Mouse (Mus musculus): ENCODE data around the gene Gtf2ird1. TPM values are rescaled to one million over a fixed set of nuclear protein-coding genes. Genes with fewer than 3 reads are reported as not detected.
"Not testable (repeated sequence)": the region's sequence is repeated elsewhere in the genome, so short reads cannot be mapped to it uniquely, and the experiment has no call there.

Gtf2ird1 gene
- polyA plus RNA-seq, 1 experiment = 94.2 TPM

DNA sequence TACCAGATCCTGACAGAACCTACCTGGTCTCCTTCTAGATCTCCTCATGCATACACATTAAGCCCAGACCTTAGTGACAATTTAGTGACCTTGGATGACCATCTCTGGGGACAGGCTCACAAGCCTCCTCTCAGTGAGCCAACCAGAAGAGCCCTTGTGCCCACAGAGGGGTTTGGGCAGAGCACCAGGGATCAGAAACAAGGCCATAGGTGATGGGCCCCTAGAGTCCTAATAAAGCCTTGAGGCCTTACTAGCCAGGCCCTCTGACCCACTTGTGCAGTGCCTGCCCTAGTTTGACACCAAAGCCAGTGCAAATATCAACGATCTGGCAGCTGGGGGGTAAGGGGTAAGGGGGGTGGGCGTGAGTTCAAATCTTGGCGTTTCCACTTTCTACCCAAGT lies 1.9 kb upstream of the Gtf2ird1 start:
- Histone ChIP-seq H3K36me3 (ENCODE audit: control insufficient read depth, insufficient read depth, low read length, poor library complexity, severe bottlenecking) (no peaks in the 10 kb centered on the region), H3K27me3 (ENCODE audit: control insufficient read depth, insufficient read depth, low read length, poor library complexity, severe bottlenecking) (no peaks in the 10 kb centered on the region), H3K9ac (ENCODE audit: low read depth, poor library complexity, severe bottlenecking) (no peak overlapping the region), H3K9me3 (replicated peaks; ENCODE audit: control insufficient read depth, insufficient read depth, low read length, poor library complexity, severe bottlenecking) (no peaks in the 10 kb centered on the region), H3K27ac (ENCODE audit: insufficient read depth, low read length) (no peak overlapping the region), H3K4me3 (ENCODE audit: low read depth, low read length) (no peak overlapping the region), H3K4me1 (ENCODE audit: control insufficient read depth, insufficient read depth, low read length) (peaks cover 3% of the 10 kb centered on the region)
- TF ChIP-seq POLR2A (IDR thresholded peaks at IDR 0.05; ENCODE audit: insufficient read depth, low read length) (no peak), CTCF (IDR thresholded peaks at IDR 0.05; ENCODE audit: low read depth, low read length) (no peak), EP300 (IDR thresholded peaks at IDR 0.05; ENCODE audit: insufficient read depth, low read depth, low read length) (no peak)

DNA sequence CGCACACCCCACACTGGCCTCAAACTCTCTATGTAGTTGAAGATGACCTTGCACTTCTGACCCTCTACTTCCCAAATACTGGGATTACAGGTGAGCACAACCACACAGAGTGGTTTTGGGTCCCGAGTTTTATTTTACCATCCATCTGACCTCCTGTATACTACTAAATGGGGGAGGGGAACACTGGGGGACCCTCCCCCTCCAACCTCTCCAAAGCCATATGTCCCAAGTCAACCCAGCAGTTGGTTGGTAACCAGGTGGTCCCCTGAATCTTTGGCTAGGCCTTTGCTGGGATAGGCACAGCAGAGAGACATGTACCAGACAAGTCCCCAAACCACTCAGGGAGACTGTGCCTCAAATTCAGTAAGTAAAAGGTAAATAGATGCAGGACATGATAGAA lies 855 bp upstream of the Gtf2ird1 start:
- H3K4me3 ChIP-seq (ENCODE audit: low read depth, low read length) = no peak overlapping the region
- H3K4me1 ChIP-seq (ENCODE audit: control insufficient read depth, insufficient read depth, low read length) = peaks cover 3% of the 10 kb centered on the region
- no peaks in the 10 kb centered on the region for H3K27me3 ChIP-seq (ENCODE audit: control insufficient read depth, insufficient read depth, low read length, poor library complexity, severe bottlenecking)
- no peak for TF ChIP-seq POLR2A (IDR thresholded peaks at IDR 0.05; ENCODE audit: insufficient read depth, low read length)
- no peak for TF ChIP-seq EP300 (IDR thresholded peaks at IDR 0.05; ENCODE audit: insufficient read depth, low read depth, low read length)
- TF ChIP-seq CTCF (IDR thresholded peaks at IDR 0.05; ENCODE audit: low read depth, low read length) = no peak
- no peaks in the 10 kb centered on the region for H3K36me3 ChIP-seq (ENCODE audit: control insufficient read depth, insufficient read depth, low read length, poor library complexity, severe bottlenecking)
- no peak overlapping the region for H3K9ac ChIP-seq (ENCODE audit: low read depth, poor library complexity, severe bottlenecking)
- no peaks in the 10 kb centered on the region for H3K9me3 ChIP-seq (replicated peaks; ENCODE audit: control insufficient read depth, insufficient read depth, low read length, poor library complexity, severe bottlenecking)
- no peak overlapping the region for H3K27ac ChIP-seq (ENCODE audit: insufficient read depth, low read length)

DNA sequence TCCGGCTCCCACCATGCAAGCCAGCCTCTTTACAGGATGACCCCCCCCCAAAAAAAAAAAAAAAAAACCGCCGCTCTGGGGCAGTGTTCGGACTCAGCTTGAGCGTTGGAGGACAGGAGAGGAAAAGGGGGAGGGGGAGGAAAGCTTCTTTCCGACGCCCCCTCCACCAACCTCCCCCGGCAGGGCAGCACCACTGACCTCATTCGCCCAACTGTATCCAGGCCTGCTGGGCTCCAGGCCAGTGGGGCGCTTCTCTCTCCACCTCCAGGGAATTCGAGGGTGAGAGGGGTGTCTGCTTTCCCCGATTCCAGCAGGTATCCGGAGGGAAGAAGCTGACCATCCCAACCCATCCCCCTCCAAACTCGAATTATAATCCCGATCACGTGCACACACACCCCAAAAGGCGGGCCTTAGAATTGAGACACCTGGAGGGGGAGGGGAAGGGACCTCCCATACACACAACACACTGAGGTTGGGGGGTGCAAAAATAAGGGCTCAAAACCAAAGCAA lies 547 bp downstream of the Gtf2ird1 start:
- TF ChIP-seq POLR2A (IDR thresholded peaks at IDR 0.05; ENCODE audit: insufficient read depth, low read length) (no peak), EP300 (IDR thresholded peaks at IDR 0.05; ENCODE audit: insufficient read depth, low read depth, low read length) (0 out of 2 replicates have a peak, but pooled peaks have one; percentile 46)
- H3K9ac ChIP-seq (ENCODE audit: low read depth, poor library complexity, severe bottlenecking) = peak overlapping the region; percentile 88
- H3K4me3 ChIP-seq (ENCODE audit: low read depth, low read length) = peak overlapping the region; percentile 76
- peak overlapping the region; percentile 5 for H3K27ac ChIP-seq (ENCODE audit: insufficient read depth, low read length)
- no peaks in the 10 kb centered on the region for H3K27me3 ChIP-seq (ENCODE audit: control insufficient read depth, insufficient read depth, low read length, poor library complexity, severe bottlenecking)
- no peaks in the 10 kb centered on the region for H3K36me3 ChIP-seq (ENCODE audit: control insufficient read depth, insufficient read depth, low read length, poor library complexity, severe bottlenecking)
- no peaks in the 10 kb centered on the region for H3K9me3 ChIP-seq (replicated peaks; ENCODE audit: control insufficient read depth, insufficient read depth, low read length, poor library complexity, severe bottlenecking)
- peaks cover 3% of the 10 kb centered on the region for H3K4me1 ChIP-seq (ENCODE audit: control insufficient read depth, insufficient read depth, low read length)

- peaks cover 3% of the 10 kb centered on the region for H3K4me1 ChIP-seq (ENCODE audit: control insufficient read depth, insufficient read depth, low read length)
- no peak for TF ChIP-seq POLR2A (IDR thresholded peaks at IDR 0.05; ENCODE audit: insufficient read depth, low read length)
- no peak for TF ChIP-seq CTCF (IDR thresholded peaks at IDR 0.05; ENCODE audit: low read depth, low read length)
- TF ChIP-seq EP300 (IDR thresholded peaks at IDR 0.05; ENCODE audit: insufficient read depth, low read depth, low read length) = no peak
- no peaks in the 10 kb centered on the region for H3K9me3 ChIP-seq (replicated peaks; ENCODE audit: control insufficient read depth, insufficient read depth, low read length, poor library complexity, severe bottlenecking)
- no peaks in the 10 kb centered on the region for H3K27me3 ChIP-seq (ENCODE audit: control insufficient read depth, insufficient read depth, low read length, poor library complexity, severe bottlenecking)
- H3K27ac ChIP-seq (ENCODE audit: insufficient read depth, low read length) = 0 out of 2 replicates have a peak overlapping the region, but pooled peaks have one; percentile 5
- H3K9ac ChIP-seq (ENCODE audit: low read depth, poor library complexity, severe bottlenecking) = peak overlapping the region; percentile 88
- H3K36me3 ChIP-seq (ENCODE audit: control insufficient read depth, insufficient read depth, low read length, poor library complexity, severe bottlenecking) = no peaks in the 10 kb centered on the region
- peak overlapping the region; percentile 76 for H3K4me3 ChIP-seq (ENCODE audit: low read depth, low read length)
Measured at GRCm38 (mm10) chr5:134455186-134455895, 1.2 kb downstream of the Gtf2ird1 start.

DNA sequence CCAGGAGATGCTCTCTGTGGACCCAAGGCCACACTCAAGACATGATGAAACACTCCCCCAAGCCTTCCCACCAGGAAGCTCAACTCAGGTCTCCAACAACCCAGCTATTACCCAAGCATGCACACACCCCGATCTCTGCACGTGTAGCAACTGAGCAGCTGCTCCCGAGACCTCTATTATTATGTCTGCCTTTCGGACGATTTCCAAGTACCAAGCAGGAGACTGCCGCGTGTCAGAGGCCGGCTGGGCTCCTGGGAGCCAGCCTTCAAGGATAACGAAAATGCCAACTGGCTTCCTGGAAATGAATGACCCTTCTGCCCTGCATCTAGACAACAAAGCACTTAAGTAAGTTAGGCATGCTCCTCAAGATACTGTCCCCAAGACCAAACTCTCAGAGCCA lies 2.1 kb downstream of the Gtf2ird1 start:
- Histone ChIP-seq H3K27ac (ENCODE audit: insufficient read depth, low read length) (no peak overlapping the region), H3K27me3 (ENCODE audit: control insufficient read depth, insufficient read depth, low read length, poor library complexity, severe bottlenecking) (no peaks in the 10 kb centered on the region), H3K9ac (ENCODE audit: low read depth, poor library complexity, severe bottlenecking) (peak overlapping the region; percentile 88), H3K36me3 (ENCODE audit: control insufficient read depth, insufficient read depth, low read length, poor library complexity, severe bottlenecking) (no peaks in the 10 kb centered on the region), H3K9me3 (replicated peaks; ENCODE audit: control insufficient read depth, insufficient read depth, low read length, poor library complexity, severe bottlenecking) (no peaks in the 10 kb centered on the region), H3K4me1 (ENCODE audit: control insufficient read depth, insufficient read depth, low read length) (peaks cover 3% of the 10 kb centered on the region), H3K4me3 (ENCODE audit: low read depth, low read length) (peak overlapping the region; percentile 17; the same call in 1 of the 2 replicates)
- no peak for TF ChIP-seq POLR2A (IDR thresholded peaks at IDR 0.05; ENCODE audit: insufficient read depth, low read length)
- TF ChIP-seq CTCF (IDR thresholded peaks at IDR 0.05; ENCODE audit: low read depth, low read length) = no peak
- TF ChIP-seq EP300 (IDR thresholded peaks at IDR 0.05; ENCODE audit: insufficient read depth, low read depth, low read length) = no peak

DNA sequence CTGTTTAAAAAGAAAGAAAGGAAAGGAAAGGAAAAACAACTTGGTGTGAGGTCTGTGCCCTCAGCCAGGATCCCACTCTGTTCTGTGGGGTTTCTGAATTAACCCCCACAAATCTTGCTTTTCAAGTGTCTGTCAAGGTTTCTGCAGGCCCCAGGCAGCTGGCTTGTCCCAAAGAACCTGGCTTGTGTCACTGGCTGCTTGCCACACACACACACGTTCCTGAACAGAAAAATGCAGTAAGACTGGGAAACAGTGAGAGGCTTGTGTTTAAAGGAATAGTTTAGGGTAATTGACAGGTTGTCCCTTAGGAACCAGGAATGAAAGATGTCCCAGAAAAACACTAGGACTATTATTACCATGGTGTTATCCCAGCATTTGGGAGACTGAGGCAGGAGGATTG lies 2.9 kb downstream of the Gtf2ird1 start:
- Histone ChIP-seq H3K4me1 (ENCODE audit: control insufficient read depth, insufficient read depth, low read length) (peaks cover 3% of the 10 kb centered on the region), H3K36me3 (ENCODE audit: control insufficient read depth, insufficient read depth, low read length, poor library complexity, severe bottlenecking) (no peaks in the 10 kb centered on the region), H3K9ac (ENCODE audit: low read depth, poor library complexity, severe bottlenecking) (no peak overlapping the region), H3K4me3 (ENCODE audit: low read depth, low read length) (no peak overlapping the region), H3K27me3 (ENCODE audit: control insufficient read depth, insufficient read depth, low read length, poor library complexity, severe bottlenecking) (no peaks in the 10 kb centered on the region), H3K9me3 (replicated peaks; ENCODE audit: control insufficient read depth, insufficient read depth, low read length, poor library complexity, severe bottlenecking) (no peaks in the 10 kb centered on the region), H3K27ac (ENCODE audit: insufficient read depth, low read length) (no peak overlapping the region)
- TF ChIP-seq CTCF (IDR thresholded peaks at IDR 0.05; ENCODE audit: low read depth, low read length) (no peak), EP300 (IDR thresholded peaks at IDR 0.05; ENCODE audit: insufficient read depth, low read depth, low read length) (no peak), POLR2A (IDR thresholded peaks at IDR 0.05; ENCODE audit: insufficient read depth, low read length) (no peak)

- H3K27me3 ChIP-seq (ENCODE audit: control insufficient read depth, insufficient read depth, low read length, poor library complexity, severe bottlenecking); H3K36me3 ChIP-seq (ENCODE audit: control insufficient read depth, insufficient read depth, low read length, poor library complexity, severe bottlenecking); H3K4me1 ChIP-seq (ENCODE audit: control insufficient read depth, insufficient read depth, low read length); H3K4me3 ChIP-seq (ENCODE audit: low read depth, low read length); H3K9ac ChIP-seq (ENCODE audit: low read depth, poor library complexity, severe bottlenecking); H3K9me3 ChIP-seq (replicated peaks; ENCODE audit: control insufficient read depth, insufficient read depth, low read length, poor library complexity, severe bottlenecking): not testable (repeated sequence)
- 0 out of 2 replicates have a peak overlapping the region, but pooled peaks have one; percentile 46 for H3K27ac ChIP-seq (ENCODE audit: insufficient read depth, low read length)
Measured at GRCm38 (mm10) chr5:134446755-134447154, 9.8 kb downstream of the Gtf2ird1 start.

All from ES-Bruce4 (cell line).